Mouse (Mus musculus): ENCODE results near the gene Asic4. TPM values are rescaled to one million over a fixed set of nuclear protein-coding genes. Genes with fewer than 3 reads are reported as not detected.

Asic4 gene
- total and polyA plus RNA-seq, 2 experiments from 2014 or later, result 0.04 TPM; not detected in 1

- H3K4me2 ChIP-seq (ENCODE audit: low read depth, low read length), result peak overlapping the region; percentile 33
- H3K27ac ChIP-seq (ENCODE audit: low read depth), result no peak overlapping the region
- H3K4me3 ChIP-seq (ENCODE audit: low read depth, low read length), result no peak overlapping the region
- H3K9ac ChIP-seq (replicated peaks; ENCODE audit: low read depth, low read length), result peak overlapping the region; percentile 12; the same call in 1 of the 2 replicates
- ATAC-seq (ENCODE audit: insufficient read depth, low read depth), result peak; percentile 29; the same call in 1 of the 2 replicates
- H3K9me3 ChIP-seq (replicated peaks; ENCODE audit: control insufficient read depth, low read length), result no peaks in the 10 kb centered on the region
- peaks cover 2% of the 10 kb centered on the region; the same call in 1 of the 2 replicates for H3K36me3 ChIP-seq (replicated peaks; ENCODE audit: control insufficient read depth, insufficient read depth, low read length)
- DNase-seq (ENCODE audit: low spot score), result no peak
- peaks cover 69% of the 10 kb centered on the region for H3K27me3 ChIP-seq (ENCODE audit: control insufficient read depth, insufficient read depth, low read length)
- WGBS, result 10% methylated on average over 10 of the region's 10 CpGs
- H3K4me1 ChIP-seq (ENCODE audit: control insufficient read depth, insufficient read depth), result peaks cover 22% of the 10 kb centered on the region
- TF ChIP-seq CTCF (IDR thresholded peaks at IDR 0.05; ENCODE audit: low read depth) (no peak), EP300 (IDR thresholded peaks at IDR 0.05; ENCODE audit: low read depth) (no peak)
Measured at GRCm38 (mm10) chr1:75447265-75448051, 2.8 kb upstream of the Asic4 start.

- 3% methylated on average over 7 of the region's 7 CpGs for whole genome bisulfite sequencing
- H3K4me1 ChIP-seq (ENCODE audit: control insufficient read depth, insufficient read depth), result peaks cover 22% of the 10 kb centered on the region
- ATAC-seq (ENCODE audit: insufficient read depth, low read depth) (no peak), DNase-seq (ENCODE audit: low spot score) (no peak)
- H3K27ac ChIP-seq (ENCODE audit: low read depth), result no peak overlapping the region
- no peaks in the 10 kb centered on the region for H3K36me3 ChIP-seq (replicated peaks; ENCODE audit: control insufficient read depth, insufficient read depth, low read length)
- H3K27me3 ChIP-seq (ENCODE audit: control insufficient read depth, insufficient read depth, low read length), result peaks cover 75% of the 10 kb centered on the region
- no peak overlapping the region; the same call in 1 of the 2 replicates for H3K9ac ChIP-seq (replicated peaks; ENCODE audit: low read depth, low read length)
- H3K4me3 ChIP-seq (ENCODE audit: low read depth, low read length), result no peak overlapping the region
- peak overlapping the region; percentile 33 for H3K4me2 ChIP-seq (ENCODE audit: low read depth, low read length)
- no peak for TF ChIP-seq EP300 (IDR thresholded peaks at IDR 0.05; ENCODE audit: low read depth)
- TF ChIP-seq CTCF (IDR thresholded peaks at IDR 0.05; ENCODE audit: low read depth), result no peak
- no peaks in the 10 kb centered on the region for H3K9me3 ChIP-seq (replicated peaks; ENCODE audit: control insufficient read depth, low read length)
Measured at GRCm38 (mm10) chr1:75448052-75448431, 2.2 kb upstream of the Asic4 start.

DNA sequence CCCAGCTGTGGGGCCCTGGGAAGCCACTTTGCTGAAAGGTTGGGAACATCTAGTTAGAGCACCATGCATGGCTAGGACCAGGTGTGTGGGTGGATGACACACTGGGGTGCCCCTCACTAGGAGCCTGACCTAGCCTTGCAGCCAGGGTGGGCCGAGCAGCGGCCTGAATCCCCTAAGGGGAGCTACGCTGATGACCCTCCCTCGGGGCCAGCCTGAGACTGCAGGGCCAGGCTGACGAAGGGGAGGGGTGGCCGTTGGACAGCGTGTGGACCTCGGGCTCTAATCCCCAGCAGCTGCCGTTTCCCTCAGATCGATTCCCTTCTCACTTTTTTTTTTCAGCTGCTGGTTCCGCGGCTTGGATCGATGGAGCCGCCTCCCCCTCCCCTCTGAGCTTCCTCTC lies 1.3 kb upstream of the Asic4 start:
- H3K36me3 ChIP-seq (replicated peaks; ENCODE audit: control insufficient read depth, insufficient read depth, low read length), result no peaks in the 10 kb centered on the region

DNA sequence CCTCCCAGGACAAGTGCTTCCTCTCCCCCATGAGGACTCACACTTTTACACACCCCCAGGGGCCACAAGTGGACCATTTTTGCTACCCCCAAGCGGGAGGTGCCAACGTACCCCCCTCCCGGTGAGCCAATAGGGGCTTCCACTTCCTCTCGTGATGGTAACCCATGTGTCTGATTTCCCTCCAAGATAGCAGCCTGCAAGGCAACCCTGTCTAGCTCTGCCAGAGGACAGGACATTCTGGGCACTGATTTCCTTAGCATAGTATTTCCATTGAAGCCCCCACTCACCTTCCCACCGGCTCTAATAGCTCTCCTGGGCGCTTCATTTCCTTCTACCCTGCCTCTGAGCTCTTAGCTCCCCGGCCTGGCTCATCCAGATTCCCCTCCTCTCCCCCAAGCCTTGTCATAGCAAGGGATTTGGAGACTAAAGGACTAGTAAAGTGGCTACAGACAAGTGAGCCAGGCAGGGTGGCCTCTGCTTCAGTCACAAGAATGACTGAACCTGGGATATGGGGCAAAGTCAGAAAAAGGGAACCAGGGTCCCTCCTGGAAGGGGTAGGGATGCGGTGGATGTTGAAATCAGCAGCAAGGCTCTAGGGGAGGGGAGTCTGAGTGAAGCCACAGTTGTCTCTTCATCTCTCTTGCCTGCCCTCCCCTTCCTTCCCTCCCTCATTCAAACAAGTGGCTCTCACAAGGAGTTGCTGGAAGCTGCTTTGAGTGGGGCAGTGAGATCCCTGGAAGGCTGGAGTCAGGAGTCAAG lies 680 bp upstream of the Asic4 start:
- Histone ChIP-seq H3K9me3 (replicated peaks; ENCODE audit: control insufficient read depth, low read length) (no peaks in the 10 kb centered on the region), H3K4me2 (ENCODE audit: low read depth, low read length) (no peak overlapping the region), H3K27me3 (ENCODE audit: control insufficient read depth, insufficient read depth, low read length) (peaks cover 80% of the 10 kb centered on the region), H3K9ac (replicated peaks; ENCODE audit: low read depth, low read length) (no peak overlapping the region), H3K4me3 (ENCODE audit: low read depth, low read length) (no peak overlapping the region), H3K36me3 (replicated peaks; ENCODE audit: control insufficient read depth, insufficient read depth, low read length) (no peaks in the 10 kb centered on the region), H3K4me1 (ENCODE audit: control insufficient read depth, insufficient read depth) (peaks cover 22% of the 10 kb centered on the region), H3K27ac (ENCODE audit: low read depth) (no peak overlapping the region)
- 15% methylated on average over 8 of the region's 8 CpGs for WGBS
- DNase-seq (ENCODE audit: low spot score) (no peak), ATAC-seq (ENCODE audit: insufficient read depth, low read depth) (no peak)
- TF ChIP-seq CTCF (IDR thresholded peaks at IDR 0.05; ENCODE audit: low read depth) (no peak), EP300 (IDR thresholded peaks at IDR 0.05; ENCODE audit: low read depth) (no peak)

More for the DNA sequence above, 1.3 kb upstream of the Asic4 start:
- peaks cover 76% of the 10 kb centered on the region for H3K27me3 ChIP-seq (ENCODE audit: control insufficient read depth, insufficient read depth, low read length)
- H3K9ac ChIP-seq (replicated peaks; ENCODE audit: low read depth, low read length), result no peak overlapping the region
- ATAC-seq (ENCODE audit: insufficient read depth, low read depth) (no peak), DNase-seq (ENCODE audit: low spot score) (no peak)
- TF ChIP-seq CTCF (IDR thresholded peaks at IDR 0.05; ENCODE audit: low read depth), result no peak
- no peak for TF ChIP-seq EP300 (IDR thresholded peaks at IDR 0.05; ENCODE audit: low read depth)
- no peak overlapping the region for H3K4me2 ChIP-seq (ENCODE audit: low read depth, low read length)
- H3K27ac ChIP-seq (ENCODE audit: low read depth), result no peak overlapping the region
- peaks cover 22% of the 10 kb centered on the region for H3K4me1 ChIP-seq (ENCODE audit: control insufficient read depth, insufficient read depth)
- H3K9me3 ChIP-seq (replicated peaks; ENCODE audit: control insufficient read depth, low read length), result no peaks in the 10 kb centered on the region
- H3K4me3 ChIP-seq (ENCODE audit: low read depth, low read length), result no peak overlapping the region
- 6% methylated on average over 14 of the region's 14 CpGs for whole genome bisulfite sequencing

DNA sequence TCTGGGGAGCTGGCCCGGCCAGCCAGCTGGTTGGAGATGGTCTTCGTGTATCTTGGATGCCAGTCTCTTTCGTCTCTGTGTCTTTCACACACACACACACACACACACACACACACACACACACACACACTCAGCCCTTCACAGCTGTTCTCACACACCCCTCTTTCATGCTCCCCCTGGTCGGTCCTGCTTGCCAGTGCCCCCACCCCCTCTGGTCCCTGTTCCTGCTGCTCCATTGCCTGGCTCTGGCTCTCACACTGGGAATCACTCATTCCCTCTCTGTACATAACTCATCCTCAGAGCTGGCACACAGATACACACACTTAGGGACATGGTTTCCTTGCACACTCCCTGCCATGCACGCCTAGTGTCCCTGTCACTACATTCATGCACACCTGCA lies 1.7 kb downstream of the Asic4 start:
- H3K4me1 ChIP-seq (ENCODE audit: control insufficient read depth, insufficient read depth), result peaks cover 12% of the 10 kb centered on the region; the same call in 1 of the 2 replicates
- ATAC-seq (ENCODE audit: insufficient read depth, low read depth) (no peak), DNase-seq (ENCODE audit: low spot score) (no peak)
- H3K4me3 ChIP-seq (ENCODE audit: low read depth, low read length), result no peak overlapping the region
- no peak overlapping the region for H3K27ac ChIP-seq (ENCODE audit: low read depth)
- H3K9me3 ChIP-seq (replicated peaks; ENCODE audit: control insufficient read depth, low read length), result no peaks in the 10 kb centered on the region
- H3K4me2 ChIP-seq (ENCODE audit: low read depth, low read length), result no peak overlapping the region
- H3K36me3 ChIP-seq (replicated peaks; ENCODE audit: control insufficient read depth, insufficient read depth, low read length), result no peaks in the 10 kb centered on the region
- H3K9ac ChIP-seq (replicated peaks; ENCODE audit: low read depth, low read length), result no peak overlapping the region
- WGBS, result 80% methylated on average over 5 of the region's 5 CpGs
- TF ChIP-seq EP300 (IDR thresholded peaks at IDR 0.05; ENCODE audit: low read depth) (no peak), CTCF (IDR thresholded peaks at IDR 0.05; ENCODE audit: low read depth) (no peak)
- H3K27me3 ChIP-seq (ENCODE audit: control insufficient read depth, insufficient read depth, low read length), result peaks cover 81% of the 10 kb centered on the region
